Mouse (Mus musculus) midbrain, embryonic 10.5 days (tissue): ENCODE measurements around the gene Adgrg2. TPM values are rescaled to one million over a fixed set of nuclear protein-coding genes. Genes with fewer than 3 reads are reported as not detected.
A peak's percentile ranks its signal among the peaks of the same experiment; 100 is the strongest.

Source experiments
- DNase-seq: peaks from one replicate; pipeline ENCODE4 v3.0.0-alpha.2; 2017; ENCODE audit warnings: low spot score
- H3K27ac ChIP-seq: fragments of 300-500 bp; sonication (generic); replicated peaks from 2 replicates; pipeline ENCODE4 v1.5.1; 2016; ENCODE audit warnings: mild to moderate bottlenecking
- H3K27me3 ChIP-seq: fragments of 300-500 bp; sonication (generic); 2 replicates; pipeline ENCODE4 v1.6.1; 2016; ENCODE audit warnings: low read depth, mild to moderate bottlenecking; ENCODE audit not compliant: poor library complexity, severe bottlenecking
- H3K36me3 ChIP-seq: fragments of 300-500 bp; sonication (generic); 2 replicates; pipeline ENCODE4 v1.6.1; 2016; ENCODE audit warnings: mild to moderate bottlenecking, moderate library complexity
- H3K4me1 ChIP-seq: fragments of 300-500 bp; sonication (generic); 2 replicates; pipeline ENCODE4 v1.6.1; 2016
- H3K4me3 ChIP-seq: fragments of 300-500 bp; sonication (generic); 2 replicates; pipeline ENCODE4 v1.5.1; 2016; ENCODE audit warnings: mild to moderate bottlenecking, moderate library complexity
- H3K9me3 ChIP-seq: fragments of 300-500 bp; sonication (generic); replicated peaks from 2 replicates; pipeline ENCODE4 v1.6.1; 2016; ENCODE audit warnings: mild to moderate bottlenecking
- WGBS: fragments of 180-500 bp; shearing (Covaris S2); methylation state at CpG from one replicate; pipeline ENCODE4 v1.1.7; 2016; 5-methylcytosine and 5-hydroxymethylcytosine counted together
- polyA plus RNA-seq: library from polyadenylated mRNA; unstranded; fragments of >200 nt; fragmentation: Nextera tagmentation; extraction: Ambion mirVana; gene quantifications from 2 replicates; pipeline ENCODE4 v1.2.1, GENCODE M21; 2016

The Adgrg2 gene
- polyA plus RNA-seq, 1 experiment from 2014 or later = 0.32 TPM

- no peak overlapping the region for H3K27ac ChIP-seq
- H3K9me3 ChIP-seq = no peaks in the 10 kb centered on the region
- peaks cover 97% of the 10 kb centered on the region for H3K27me3 ChIP-seq
- H3K4me3 ChIP-seq = no peak overlapping the region
- no peak for DNase-seq
- 92% methylated on average over 3 of the region's 3 CpGs for WGBS
- H3K36me3 ChIP-seq = no peaks in the 10 kb centered on the region
- H3K4me1 ChIP-seq = no peaks in the 10 kb centered on the region
Measured at GRCm38 (mm10) chrX:160448351-160448750, 57.9 kb downstream of the Adgrg2 start.

- no peak for DNase-seq
- no peak overlapping the region for H3K4me3 ChIP-seq
- no peaks in the 10 kb centered on the region for H3K4me1 ChIP-seq
- 76% methylated on average over 2 of the region's 2 CpGs for WGBS
- peaks cover 94% of the 10 kb centered on the region for H3K27me3 ChIP-seq
- no peaks in the 10 kb centered on the region for H3K9me3 ChIP-seq
- no peaks in the 10 kb centered on the region for H3K36me3 ChIP-seq
- H3K27ac ChIP-seq = no peak overlapping the region
Measured at GRCm38 (mm10) chrX:160449363-160449762, 58.9 kb downstream of the Adgrg2 start.

GRCm38 (mm10) chrX:160455686-160456085, 65.2 kb downstream of the Adgrg2 start:
- H3K27me3 ChIP-seq = peaks cover 92% of the 10 kb centered on the region
- H3K27ac ChIP-seq = no peak overlapping the region
- 70% methylated on average over 5 of the region's 5 CpGs for WGBS
- no peak overlapping the region for H3K4me3 ChIP-seq
- no peaks in the 10 kb centered on the region for H3K4me1 ChIP-seq
- no peaks in the 10 kb centered on the region for H3K9me3 ChIP-seq
- H3K36me3 ChIP-seq = no peaks in the 10 kb centered on the region
- DNase-seq = no peak

GRCm38 (mm10) chrX:160471257-160471786, 80.8 kb downstream of the Adgrg2 start:
- no peaks in the 10 kb centered on the region for H3K36me3 ChIP-seq
- no peak for DNase-seq
- WGBS = 83% methylated on average over 3 of the region's 3 CpGs

GRCm38 (mm10) chrX:160489784-160490183, 99.3 kb downstream of the Adgrg2 start:
- Histone ChIP-seq H3K27ac (no peak overlapping the region), H3K36me3 (no peaks in the 10 kb centered on the region), H3K27me3 (peaks cover 96% of the 10 kb centered on the region), H3K9me3 (no peaks in the 10 kb centered on the region), H3K4me1 (no peaks in the 10 kb centered on the region), H3K4me3 (no peak overlapping the region)
- no peak for DNase-seq
- WGBS = 77% methylated on average over 2 of the region's 2 CpGs

More at GRCm38 (mm10) chrX:160471257-160471786, 80.8 kb downstream of the Adgrg2 start:
- no peak overlapping the region for H3K27ac ChIP-seq
- peaks cover 71% of the 10 kb centered on the region for H3K27me3 ChIP-seq
- no peak overlapping the region for H3K4me3 ChIP-seq
- H3K4me1 ChIP-seq = no peaks in the 10 kb centered on the region
- no peaks in the 10 kb centered on the region for H3K9me3 ChIP-seq

GRCm38 (mm10) chrX:160494333-160494732, 103.8 kb downstream of the Adgrg2 start:
- Histone ChIP-seq H3K27ac (no peak overlapping the region), H3K4me1 (no peaks in the 10 kb centered on the region), H3K36me3 (no peaks in the 10 kb centered on the region), H3K9me3 (no peaks in the 10 kb centered on the region), H3K27me3 (peaks cover 94% of the 10 kb centered on the region), H3K4me3 (no peak overlapping the region)
- DNase-seq = no peak
- 61% methylated on average over 3 of the region's 3 CpGs for WGBS

- DNase-seq = no peak
- H3K27me3 ChIP-seq = peaks cover 92% of the 10 kb centered on the region
Measured at GRCm38 (mm10) chrX:160494921-160495320, 104.4 kb downstream of the Adgrg2 start.

GRCm38 (mm10) chrX:160496473-160496872, 106.0 kb downstream of the Adgrg2 start:
- no peaks in the 10 kb centered on the region for H3K4me1 ChIP-seq
- no peaks in the 10 kb centered on the region for H3K9me3 ChIP-seq
- peaks cover 89% of the 10 kb centered on the region for H3K27me3 ChIP-seq
- H3K27ac ChIP-seq = no peak overlapping the region
- WGBS = 77% methylated on average over 5 of the region's 5 CpGs
- no peaks in the 10 kb centered on the region for H3K36me3 ChIP-seq
- DNase-seq = no peak
- no peak overlapping the region for H3K4me3 ChIP-seq

More at GRCm38 (mm10) chrX:160494921-160495320, 104.4 kb downstream of the Adgrg2 start:
- Histone ChIP-seq H3K27ac (no peak overlapping the region), H3K36me3 (no peaks in the 10 kb centered on the region), H3K9me3 (no peaks in the 10 kb centered on the region), H3K4me1 (no peaks in the 10 kb centered on the region), H3K4me3 (no peak overlapping the region)
- 79% methylated on average over 6 of the region's 6 CpGs for WGBS

- H3K4me1 ChIP-seq = peaks cover 8% of the 10 kb centered on the region
- DNase-seq = no peak
- H3K27ac ChIP-seq = no peak overlapping the region
- no peak overlapping the region for H3K4me3 ChIP-seq
- 93% methylated on average over 3 of the region's 3 CpGs for WGBS
- no peaks in the 10 kb centered on the region for H3K36me3 ChIP-seq
- peaks cover 87% of the 10 kb centered on the region for H3K27me3 ChIP-seq
- H3K9me3 ChIP-seq = no peaks in the 10 kb centered on the region
Measured at GRCm38 (mm10) chrX:160501095-160501494, 110.6 kb downstream of the Adgrg2 start.

GRCm38 (mm10) chrX:160501687-160502047, 111.2 kb downstream of the Adgrg2 start:
- Histone ChIP-seq H3K9me3 (no peaks in the 10 kb centered on the region), H3K36me3 (no peaks in the 10 kb centered on the region), H3K27ac (peak overlapping the region; percentile 92), H3K4me1 (peaks cover 8% of the 10 kb centered on the region), H3K27me3 (peaks cover 85% of the 10 kb centered on the region), H3K4me3 (peak overlapping the region; percentile 64)
- 25% methylated on average over 12 of the region's 12 CpGs for WGBS
- DNase-seq = no peak

- WGBS = 14% methylated on average over 61 of the region's 61 CpGs
- Histone ChIP-seq H3K4me1 (peaks cover 8% of the 10 kb centered on the region), H3K36me3 (0 out of 2 replicates have a peak, but pooled peaks cover 3% of the 10 kb centered on the region), H3K27me3 (peaks cover 86% of the 10 kb centered on the region), H3K27ac (peak within 1 kb of the TSS; percentile 92), H3K9me3 (no peaks in the 10 kb centered on the region), H3K4me3 (peak within 1 kb of the TSS; percentile 64)
- peak; percentile 80 for DNase-seq
Measured at GRCm38 (mm10) chrX:160502048-160503041, 111.9 kb downstream of the Adgrg2 start, which contains the start of gene Phka2. TSS of gene Phka2 (plus strand) at chrX:160502166.

- Histone ChIP-seq H3K27ac (no peak overlapping the region), H3K27me3 (peaks cover 78% of the 10 kb centered on the region), H3K4me3 (no peak overlapping the region), H3K4me1 (no peaks in the 10 kb centered on the region), H3K9me3 (no peaks in the 10 kb centered on the region), H3K36me3 (0 out of 2 replicates have a peak, but pooled peaks cover 3% of the 10 kb centered on the region)
- no peak for DNase-seq
- 94% methylated on average over 1 of the region's 1 CpGs for WGBS
Measured at GRCm38 (mm10) chrX:160509046-160509445, 118.6 kb downstream of the Adgrg2 start.

GRCm38 (mm10) chrX:160510197-160510596, 119.7 kb downstream of the Adgrg2 start:
- no peak overlapping the region for H3K4me3 ChIP-seq
- no peak for DNase-seq
- WGBS = 88% methylated on average over 2 of the region's 2 CpGs
- no peaks in the 10 kb centered on the region for H3K9me3 ChIP-seq
- 0 out of 2 replicates have a peak, but pooled peaks cover 3% of the 10 kb centered on the region for H3K36me3 ChIP-seq
- no peaks in the 10 kb centered on the region for H3K4me1 ChIP-seq
- peaks cover 71% of the 10 kb centered on the region for H3K27me3 ChIP-seq
- H3K27ac ChIP-seq = no peak overlapping the region
